Mouse (Mus musculus) adrenal gland, postnatal 14 days (tissue): ENCODE measurements around the gene Olfr902. TPM values are rescaled to one million over a fixed set of nuclear protein-coding genes. Genes with fewer than 3 reads are reported as not detected.
"Not testable (repeated sequence)": the region's sequence is repeated elsewhere in the genome, so short reads cannot be mapped to it uniquely, and the experiment has no call there.

ENCODE experiments used
- DNase-seq: peaks from one replicate; pipeline ENCODE4 v3.0.0; 2021; ENCODE audit warnings: mixed read lengths
- long read RNA-seq, 2 experiments: library from polyadenylated mRNA; stranded (forward); transcript quantifications; one replicate each; pipeline ENCODE4 v2.0.0; 2021
- total RNA-seq: library from RNA; stranded (reverse); gene quantifications from 2 replicates; pipeline ENCODE4 v1.2.3, GENCODE M21; 2021

Olfr902 gene
- not detected in 2 replicates for total RNA-seq
- long read RNA-seq, experiment 1, result 0 reads
- long read RNA-seq, experiment 2, result 0 reads

DNA sequence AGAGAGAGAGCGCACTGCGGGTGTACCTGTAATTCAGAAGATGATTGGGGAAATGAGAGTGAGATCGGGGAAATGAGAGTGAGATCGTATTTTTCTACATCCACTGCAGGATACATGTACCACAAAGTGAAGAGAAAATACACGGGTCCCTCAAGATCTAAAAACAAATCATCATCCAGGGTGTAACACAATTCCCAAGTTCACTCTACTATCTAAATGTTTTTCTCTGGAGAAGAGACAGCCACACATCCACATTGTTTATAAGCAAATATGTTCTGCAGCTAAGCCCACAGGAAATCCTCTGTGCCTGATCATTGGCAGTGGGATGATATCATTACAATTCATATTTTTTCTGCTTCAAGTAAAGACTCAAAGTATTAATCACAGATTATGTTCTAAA lies at the start of gene Olfr902:
TSS of gene Olfr902 (plus strand) at position 301 of the 400 bp plus-strand sequence.
- no peak for DNase-seq

DNA sequence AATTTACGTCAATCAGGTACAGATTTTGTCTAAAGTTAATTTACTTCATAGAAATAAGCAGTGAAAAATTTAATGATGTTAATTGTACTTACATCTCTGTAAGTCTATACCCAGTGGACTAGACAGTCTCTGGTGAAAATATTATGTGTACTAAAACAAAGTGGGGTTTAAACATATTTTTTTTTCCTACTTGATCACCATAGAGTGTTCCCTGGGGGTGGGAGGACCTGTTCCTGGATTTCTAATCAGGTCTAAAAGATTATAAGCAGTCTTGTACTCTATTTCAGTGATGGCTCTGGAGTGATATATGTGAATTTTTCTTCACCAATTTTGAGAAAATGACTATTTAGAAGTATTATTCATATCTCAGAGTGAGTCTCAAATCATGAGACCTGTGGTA lies 46.1 kb upstream of the Olfr902 start, which contains the start of gene Olfr147:
TSS of gene Olfr147 (plus strand) at position 301 of the 400 bp plus-strand sequence.
- no peak for DNase-seq

DNA sequence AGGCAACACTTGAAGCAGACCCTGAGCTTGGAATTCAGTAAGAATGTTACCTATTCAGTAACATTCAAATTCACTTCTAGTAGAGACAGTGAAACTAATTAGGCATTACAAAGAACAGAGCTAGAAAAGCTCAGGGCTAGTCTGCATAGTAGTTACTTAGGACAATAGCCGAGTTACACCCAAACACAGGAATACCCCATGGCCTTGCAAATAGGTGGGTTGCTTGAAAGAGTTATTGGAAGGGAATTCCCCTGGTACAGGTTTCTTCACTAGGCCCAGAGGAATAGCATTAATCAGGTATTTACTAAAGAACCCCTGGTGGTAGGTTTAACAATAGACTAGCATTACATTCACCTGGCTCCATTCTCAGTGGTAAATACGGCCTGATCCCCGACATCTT lies 40.0 kb upstream of the Olfr902 start:
- DNase-seq, result not testable (repeated sequence)

DNA sequence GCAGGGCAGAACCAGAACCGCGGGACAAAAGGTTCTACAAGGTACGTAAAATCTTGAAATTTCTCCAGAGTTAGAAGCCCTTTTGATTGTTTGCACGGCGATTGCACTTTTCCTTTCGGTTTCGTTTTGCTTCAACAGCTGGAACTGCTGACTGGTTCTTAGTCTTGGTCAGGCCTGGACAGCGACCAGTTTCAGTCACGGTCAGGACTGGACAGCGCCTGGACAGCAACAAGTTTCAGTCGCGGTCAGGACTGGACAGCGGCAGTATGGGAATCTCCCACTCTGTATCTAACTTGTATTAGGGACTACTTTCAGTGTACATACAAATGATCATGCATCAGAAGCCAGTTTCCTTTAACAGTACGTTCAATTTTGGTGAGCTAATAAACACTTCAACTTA lies 34.0 kb upstream of the Olfr902 start:
- peak; percentile 7 for DNase-seq

DNA sequence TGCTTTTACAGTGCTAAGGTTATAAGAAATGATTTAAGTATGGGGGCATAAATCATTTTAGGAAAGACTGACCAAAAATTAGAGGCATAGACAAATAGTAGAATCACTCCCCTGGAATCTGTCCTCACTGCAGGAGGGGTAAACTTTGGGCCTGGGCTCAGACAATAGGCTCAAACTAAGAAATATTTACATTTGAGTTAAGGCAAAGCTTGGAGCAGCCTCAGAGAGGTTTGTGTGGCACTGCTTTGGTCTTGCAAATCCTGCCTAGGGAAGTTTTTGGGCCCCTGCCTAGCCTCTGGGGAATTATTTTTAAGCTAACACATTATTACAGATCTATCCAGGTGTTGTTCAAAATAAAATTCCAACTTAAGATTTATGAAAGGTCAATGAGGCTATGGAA lies 23.7 kb upstream of the Olfr902 start:
- DNase-seq, result no peak

DNA sequence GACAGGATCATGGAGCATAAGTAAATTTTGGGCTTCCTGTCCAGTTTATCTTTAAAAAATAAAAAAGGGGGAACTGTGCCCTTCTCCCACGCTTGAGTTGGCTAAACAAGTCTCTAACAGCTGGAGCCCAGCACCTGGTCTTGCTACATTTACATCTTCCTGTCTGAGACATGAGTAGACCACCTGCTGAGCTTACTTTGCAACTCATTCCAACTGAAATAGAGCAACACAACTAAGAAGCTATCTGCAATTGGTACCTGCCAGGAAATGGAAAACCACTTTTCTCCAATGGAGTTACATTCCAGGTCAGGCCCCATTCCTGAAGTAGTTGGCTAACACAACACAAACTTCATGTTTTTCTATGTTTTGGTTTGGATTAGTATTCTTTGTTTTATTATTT lies 20.4 kb upstream of the Olfr902 start:
- DNase-seq, result no peak

DNA sequence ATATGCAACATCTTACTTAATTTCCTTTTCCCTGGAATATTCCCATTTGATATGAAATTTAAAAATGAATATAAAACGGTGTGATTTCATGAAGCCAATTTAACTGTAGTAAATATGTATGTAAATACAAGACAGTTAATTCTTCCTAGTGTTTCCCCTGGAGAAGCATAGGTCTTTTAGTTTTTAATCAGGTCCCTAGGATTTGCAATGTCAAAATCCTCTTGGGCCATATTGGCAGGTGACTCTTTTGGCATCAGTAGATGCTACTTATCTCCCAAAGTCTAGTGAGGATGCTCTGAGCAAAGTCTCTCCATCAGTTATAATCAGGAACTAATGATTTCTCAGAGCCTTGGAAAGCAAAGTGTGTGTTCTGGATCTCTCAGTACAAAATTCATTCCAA lies 18.3 kb upstream of the Olfr902 start, which contains the start of gene Olfr901:
TSS of gene Olfr901 (plus strand) at position 301 of the 400 bp plus-strand sequence.
- no peak for DNase-seq

DNA sequence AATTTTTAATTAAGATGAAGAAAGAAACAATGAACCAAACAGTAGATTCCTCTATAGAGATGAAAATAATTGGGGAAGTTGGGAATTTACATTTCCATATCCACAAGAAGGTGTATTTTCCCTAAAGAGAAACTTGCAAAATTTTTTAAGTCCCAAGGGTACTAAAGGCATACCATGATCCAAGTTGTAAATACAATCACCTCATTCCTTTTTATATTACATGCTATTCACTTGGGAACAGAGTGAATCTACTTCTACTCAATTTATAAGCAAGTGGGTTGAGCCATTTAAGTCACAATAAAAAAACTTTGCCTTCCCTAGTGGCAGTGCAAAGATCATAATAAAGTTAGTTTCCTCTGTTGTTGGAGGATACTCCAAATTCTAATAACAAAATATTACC lies 15.4 kb downstream of the Olfr902 start, which contains the start of gene Olfr904:
TSS of gene Olfr904 (plus strand) at position 301 of the 400 bp plus-strand sequence.
- no peak for DNase-seq

DNA sequence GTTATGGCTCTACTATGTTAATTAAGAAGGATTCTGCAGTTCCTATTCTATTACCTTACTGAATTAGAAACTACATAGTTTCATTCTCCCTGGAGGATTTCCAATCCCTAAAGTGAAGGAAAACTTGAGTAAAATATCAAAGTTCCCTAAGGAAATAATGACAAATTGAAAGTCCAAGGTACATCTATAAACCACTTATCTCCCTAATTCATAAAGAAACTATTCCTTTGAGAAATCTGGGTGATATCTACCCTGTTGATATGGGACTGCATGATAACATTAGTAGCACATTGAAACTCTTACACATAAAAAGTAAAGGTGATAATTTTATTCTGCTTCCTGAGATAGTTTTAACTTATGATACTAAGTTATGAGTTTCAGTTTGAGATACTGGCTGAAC lies 23.4 kb downstream of the Olfr902 start, which contains the start of gene Olfr905:
TSS of gene Olfr905 (plus strand) at position 301 of the 400 bp plus-strand sequence.
- DNase-seq, result no peak

DNA sequence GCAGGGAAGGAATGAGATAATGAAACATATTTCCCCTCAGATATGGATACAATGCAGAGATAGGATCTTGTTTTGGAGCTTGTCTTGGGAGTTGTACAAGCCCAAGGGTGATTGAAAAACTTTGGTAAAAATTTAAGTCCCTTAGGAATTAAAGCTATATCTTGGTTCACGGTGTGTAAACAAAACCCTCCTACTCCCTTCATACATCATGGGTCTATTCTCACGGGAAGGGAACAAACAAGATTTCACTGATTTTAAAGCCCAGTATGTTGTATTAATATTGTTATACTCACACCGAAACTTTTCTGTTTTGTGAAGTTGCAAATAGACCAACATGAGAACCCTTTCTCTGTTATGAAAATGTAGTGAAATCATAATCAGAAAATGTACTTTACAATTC lies 39.3 kb downstream of the Olfr902 start, which contains the start of gene Olfr906:
TSS of gene Olfr906 (plus strand) at position 301 of the 400 bp plus-strand sequence.
- DNase-seq, result no peak

DNA sequence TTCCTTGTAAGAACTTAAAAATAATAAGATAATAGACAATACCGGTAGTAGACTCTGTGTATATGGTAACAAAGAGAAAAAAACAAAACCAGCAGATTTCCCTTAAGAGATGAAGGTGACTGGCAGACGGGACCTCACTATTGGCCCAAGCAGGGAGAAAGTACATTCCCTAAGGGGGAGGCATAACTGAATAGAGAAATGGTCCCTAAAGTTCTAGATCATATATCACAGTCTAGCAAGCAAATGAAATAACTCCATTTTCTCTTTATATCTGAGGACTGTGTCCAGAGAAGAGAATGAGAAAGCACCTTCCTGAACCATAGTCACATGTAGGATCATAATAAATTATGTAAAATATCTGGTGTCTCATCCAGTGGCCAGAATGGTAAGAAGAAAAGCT lies 48.0 kb downstream of the Olfr902 start, which contains the start of gene Olfr907:
TSS of gene Olfr907 (plus strand) at position 301 of the 400 bp plus-strand sequence.
- no peak for DNase-seq

Other genes starting within 250 kb of the Olfr902 start
- not detected in 2 replicates for gene Olfr893, start 239.3 kb upstream of the Olfr902 start, total RNA-seq
- not detected in 2 replicates for gene Olfr894, start 229.6 kb upstream of the Olfr902 start, total RNA-seq
- gene Olfr143, start 194.9 kb upstream of the Olfr902 start, total RNA-seq, result not detected in 2 replicates
- not detected in 2 replicates for gene Olfr895, start 179.8 kb upstream of the Olfr902 start, total RNA-seq
- gene Olfr896-ps1, start 156.5 kb upstream of the Olfr902 start, total RNA-seq, result not detected in 2 replicates
- not detected in 2 replicates for gene Olfr25, start 118.6 kb upstream of the Olfr902 start, total RNA-seq
- not detected in 2 replicates for gene Olfr898, start 99.2 kb upstream of the Olfr902 start, total RNA-seq
- not detected in 2 replicates for gene Olfr250, start 80.8 kb upstream of the Olfr902 start, total RNA-seq
- not detected in 2 replicates for gene Olfr251, start 70.6 kb upstream of the Olfr902 start, total RNA-seq
- not detected in 2 replicates for gene Olfr147, start 46.0 kb upstream of the Olfr902 start, total RNA-seq
- gene Olfr901, start 18.2 kb upstream of the Olfr902 start, total RNA-seq, result not detected in 2 replicates
- gene Olfr904, start 15.5 kb downstream of the Olfr902 start, total RNA-seq, result not detected in 2 replicates
- not detected in 2 replicates for gene Olfr905, start 23.5 kb downstream of the Olfr902 start, total RNA-seq
- not detected in 2 replicates for gene Olfr906, start 39.4 kb downstream of the Olfr902 start, total RNA-seq
- not detected in 2 replicates for gene Olfr907, start 48.1 kb downstream of the Olfr902 start, total RNA-seq
- gene Olfr911-ps1, start 73.9 kb downstream of the Olfr902 start, total RNA-seq, result not detected in 2 replicates
- gene Olfr910, start 90.2 kb downstream of the Olfr902 start, total RNA-seq, result not detected in 2 replicates
- not detected in 2 replicates for gene Olfr912, start 132.5 kb downstream of the Olfr902 start, total RNA-seq
- not detected in 2 replicates for gene Olfr913, start 145.1 kb downstream of the Olfr902 start, total RNA-seq
- not detected in 2 replicates for gene Olfr914, start 157.4 kb downstream of the Olfr902 start, total RNA-seq
- not detected in 2 replicates for gene Olfr916, start 212.2 kb downstream of the Olfr902 start, total RNA-seq
- not detected in 2 replicates for gene Olfr917, start 218.2 kb downstream of the Olfr902 start, total RNA-seq
- gene Olfr918, start 226.9 kb downstream of the Olfr902 start, total RNA-seq, result not detected in 2 replicates